Mouse (Mus musculus): ENCODE results near the gene Ubap1. TPM values are rescaled to one million over a fixed set of nuclear protein-coding genes. Genes with fewer than 3 reads are reported as not detected.

Ubap1 gene
- polyA plus RNA-seq, 1 experiment, result 24.0 TPM

DNA sequence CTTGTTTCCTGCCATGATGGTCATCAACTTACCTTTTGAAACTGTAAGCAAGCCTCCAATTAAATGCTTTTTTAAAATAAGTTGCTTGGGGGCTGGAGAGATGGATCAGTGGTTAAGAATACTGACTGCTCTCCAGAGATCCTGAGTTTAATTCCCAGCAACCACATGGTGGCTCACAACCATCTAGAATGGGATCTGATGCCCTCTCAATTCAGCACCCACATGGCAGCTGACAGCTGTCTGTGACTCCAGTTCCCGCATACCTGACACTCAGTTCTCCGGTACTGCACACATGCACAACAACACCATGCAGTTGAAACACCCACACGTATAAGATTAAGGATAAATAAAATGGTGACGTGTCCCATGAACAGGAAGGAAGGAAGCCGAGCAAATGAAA lies 30.5 kb upstream of the Ubap1 start:
- H3K4me1 ChIP-seq (ENCODE audit: control insufficient read depth, insufficient read depth, low read length), result peaks cover under 1% of the 10 kb centered on the region; the same call in 1 of the 2 replicates
- no peak for DNase-seq
- no peak for TF ChIP-seq CTCF (IDR thresholded peaks at IDR 0.05; ENCODE audit: insufficient read depth, low read length)
- TF ChIP-seq POLR2A (IDR thresholded peaks at IDR 0.05; ENCODE audit: borderline replicate concordance, extremely low read depth, low read depth, low read length), result no peak
- 47% methylated on average over 5 of the region's 5 CpGs for WGBS
- no peak overlapping the region for H3K4me3 ChIP-seq (replicated peaks; ENCODE audit: extremely low read depth, low read depth, low read length)

DNA sequence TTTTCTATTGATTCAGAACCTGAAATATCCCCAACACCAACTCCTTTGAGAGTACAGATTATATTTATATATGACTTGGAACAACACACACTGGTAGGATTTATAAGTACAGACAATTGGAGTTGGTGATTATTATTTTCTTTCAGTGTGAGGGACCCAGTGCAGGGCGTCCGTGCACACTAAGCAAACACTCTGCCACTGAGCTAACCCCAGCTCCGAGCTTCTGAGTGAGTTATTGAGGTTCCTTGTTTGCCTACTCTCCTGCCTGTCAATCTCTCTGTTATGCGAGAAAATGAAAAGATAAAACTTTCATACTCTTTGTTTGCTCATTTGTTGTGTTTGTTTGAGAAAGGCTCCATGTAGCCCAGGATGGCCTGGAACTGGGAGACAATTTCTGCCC lies 27.8 kb upstream of the Ubap1 start:
- H3K4me1 ChIP-seq (ENCODE audit: control insufficient read depth, insufficient read depth, low read length), result no peaks in the 10 kb centered on the region
- no peak overlapping the region for H3K4me3 ChIP-seq (replicated peaks; ENCODE audit: extremely low read depth, low read depth, low read length)
- no peak for DNase-seq
- WGBS, result 54% methylated on average over 4 of the region's 4 CpGs
- no peak for TF ChIP-seq CTCF (IDR thresholded peaks at IDR 0.05; ENCODE audit: insufficient read depth, low read length)
- no peak for TF ChIP-seq POLR2A (IDR thresholded peaks at IDR 0.05; ENCODE audit: borderline replicate concordance, extremely low read depth, low read depth, low read length)

DNA sequence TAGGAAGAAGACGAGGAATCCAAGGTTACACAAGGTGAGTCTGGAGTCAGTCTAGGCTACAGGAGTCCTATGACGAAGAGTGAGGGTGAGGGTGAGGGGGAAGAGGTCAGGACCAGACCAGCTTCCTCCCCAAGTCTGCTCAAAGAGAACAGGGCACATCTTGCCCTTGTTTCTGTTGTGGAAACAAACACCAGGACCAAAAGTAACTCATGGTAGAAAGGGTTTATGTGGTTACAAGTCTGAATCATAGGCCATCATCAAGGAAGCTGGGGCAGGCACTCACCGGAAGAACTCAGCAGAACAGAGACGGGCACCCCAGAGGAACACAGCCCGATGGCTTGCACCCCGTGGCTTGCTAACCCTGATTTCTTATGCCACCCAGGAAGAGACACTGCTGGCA lies 21.9 kb upstream of the Ubap1 start:
- 86% methylated on average over 6 of the region's 6 CpGs for WGBS
- Histone ChIP-seq H3K4me1 (ENCODE audit: control insufficient read depth, insufficient read depth, low read length) (no peaks in the 10 kb centered on the region), H3K4me3 (replicated peaks; ENCODE audit: extremely low read depth, low read depth, low read length) (no peak overlapping the region)
- no peak for TF ChIP-seq POLR2A (IDR thresholded peaks at IDR 0.05; ENCODE audit: borderline replicate concordance, extremely low read depth, low read depth, low read length)
- no peak for TF ChIP-seq CTCF (IDR thresholded peaks at IDR 0.05; ENCODE audit: insufficient read depth, low read length)
- no peak for DNase-seq

DNA sequence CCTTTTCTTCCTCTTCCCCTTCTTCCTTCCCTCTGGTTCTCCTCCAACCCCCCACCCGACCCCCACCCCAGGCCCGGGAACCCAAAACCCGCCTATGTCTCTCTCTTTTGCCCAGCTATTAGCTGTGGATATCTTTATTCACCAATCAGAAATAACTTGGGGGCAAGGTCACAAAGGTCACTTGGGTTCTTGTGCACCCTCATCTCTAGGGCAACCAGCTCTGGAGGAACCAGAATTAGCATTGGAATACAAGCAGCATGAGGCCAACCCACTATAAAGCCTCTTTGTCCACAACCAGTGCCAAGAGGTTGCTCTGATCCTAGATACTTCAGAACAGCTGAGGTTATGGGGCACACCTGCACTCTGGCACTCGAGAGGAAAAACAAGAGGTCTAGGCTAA lies 19.3 kb upstream of the Ubap1 start:
- Histone ChIP-seq H3K4me1 (ENCODE audit: control insufficient read depth, insufficient read depth, low read length) (no peaks in the 10 kb centered on the region), H3K4me3 (replicated peaks; ENCODE audit: extremely low read depth, low read depth, low read length) (no peak overlapping the region)
- 65% methylated on average over 4 of the region's 4 CpGs for WGBS
- TF ChIP-seq POLR2A (IDR thresholded peaks at IDR 0.05; ENCODE audit: borderline replicate concordance, extremely low read depth, low read depth, low read length) (no peak), CTCF (IDR thresholded peaks at IDR 0.05; ENCODE audit: insufficient read depth, low read length) (no peak)
- DNase-seq, result no peak

DNA sequence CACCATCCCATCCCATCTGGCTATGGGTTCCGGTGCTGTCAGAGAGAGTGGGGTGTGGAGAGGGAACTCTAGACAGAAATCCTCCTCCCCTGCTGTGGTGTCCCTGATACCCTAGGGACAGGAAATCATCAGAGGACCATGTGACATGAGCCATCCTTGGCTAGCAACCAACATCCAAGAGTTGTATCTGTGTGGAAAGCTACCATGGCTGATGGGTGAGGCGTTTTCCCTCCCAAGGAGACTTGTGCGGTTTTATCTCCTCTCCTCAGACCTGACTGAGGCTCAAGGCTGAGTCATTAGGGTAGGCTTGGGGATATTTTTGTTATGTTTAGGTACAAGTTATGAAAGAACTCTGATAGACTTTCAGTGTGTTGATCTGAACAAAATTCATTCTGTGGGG lies 17.7 kb upstream of the Ubap1 start:
- TF ChIP-seq POLR2A (IDR thresholded peaks at IDR 0.05; ENCODE audit: borderline replicate concordance, extremely low read depth, low read depth, low read length) (no peak), CTCF (IDR thresholded peaks at IDR 0.05; ENCODE audit: insufficient read depth, low read length) (no peak)
- 55% methylated on average over 3 of the region's 3 CpGs for WGBS
- Histone ChIP-seq H3K4me3 (replicated peaks; ENCODE audit: extremely low read depth, low read depth, low read length) (no peak overlapping the region), H3K4me1 (ENCODE audit: control insufficient read depth, insufficient read depth, low read length) (no peaks in the 10 kb centered on the region)
- no peak for DNase-seq

DNA sequence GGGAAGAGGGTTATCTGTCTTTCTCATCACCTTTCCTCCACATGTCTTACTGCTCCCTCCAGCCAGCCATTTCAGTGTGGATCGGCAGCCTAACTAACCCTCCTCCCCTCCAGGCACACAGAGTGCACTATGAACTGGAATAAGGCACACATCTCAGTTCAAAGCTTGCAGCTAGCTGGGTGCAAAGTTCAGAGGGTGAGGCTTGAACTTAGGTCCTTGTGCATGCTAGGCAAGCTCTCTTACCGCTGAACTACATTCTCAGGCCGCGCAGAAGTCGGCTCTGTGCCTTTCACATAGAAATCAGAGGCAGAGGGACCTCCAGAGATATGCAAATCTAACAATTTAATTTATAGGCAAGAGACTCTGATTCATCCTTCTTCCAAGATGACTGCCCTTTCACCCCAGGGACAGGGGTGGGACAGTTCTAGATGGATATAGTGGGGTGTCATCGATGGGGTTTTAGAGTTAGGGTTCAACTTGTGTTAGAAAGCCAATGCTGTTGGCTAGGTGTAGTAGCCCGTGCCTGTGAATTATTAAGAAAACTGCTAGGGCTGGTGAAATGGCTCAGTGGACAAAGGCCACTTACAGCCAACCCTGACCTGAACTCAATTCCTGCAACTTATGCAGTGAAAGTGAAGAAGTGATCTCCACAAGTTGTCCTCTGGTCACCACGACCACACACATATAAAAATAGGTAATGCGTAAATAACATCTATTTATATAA lies 16.9 kb upstream of the Ubap1 start:
- TF ChIP-seq CTCF (IDR thresholded peaks at IDR 0.05; ENCODE audit: insufficient read depth, low read length) (no peak), POLR2A (IDR thresholded peaks at IDR 0.05; ENCODE audit: borderline replicate concordance, extremely low read depth, low read depth, low read length) (no peak)
- Histone ChIP-seq H3K4me3 (replicated peaks; ENCODE audit: extremely low read depth, low read depth, low read length) (no peak overlapping the region), H3K4me1 (ENCODE audit: control insufficient read depth, insufficient read depth, low read length) (no peaks in the 10 kb centered on the region)
- 88% methylated on average over 9 of the region's 9 CpGs for WGBS
- no peak for DNase-seq

DNA sequence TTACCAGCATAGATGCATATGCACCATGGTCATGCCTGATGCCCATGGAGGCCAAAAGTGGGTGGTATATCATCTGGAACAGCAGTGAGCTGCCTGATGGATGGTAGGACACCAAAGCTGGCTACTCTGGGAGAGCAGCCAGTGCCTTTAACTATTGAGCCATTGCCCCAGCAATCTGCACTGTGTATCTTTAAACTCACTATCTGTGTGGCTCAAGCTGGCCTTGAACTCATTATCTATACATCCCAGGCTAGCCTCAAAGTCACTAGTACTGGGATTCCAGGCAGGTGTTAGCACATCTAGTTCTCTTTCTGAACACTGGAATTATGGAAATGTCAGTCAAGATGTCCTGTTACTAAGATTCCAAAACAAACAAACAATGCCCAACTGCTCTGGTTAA lies 12.2 kb upstream of the Ubap1 start:
- no peak for DNase-seq
- Histone ChIP-seq H3K4me3 (replicated peaks; ENCODE audit: extremely low read depth, low read depth, low read length) (no peak overlapping the region), H3K4me1 (ENCODE audit: control insufficient read depth, insufficient read depth, low read length) (no peaks in the 10 kb centered on the region)
- TF ChIP-seq POLR2A (IDR thresholded peaks at IDR 0.05; ENCODE audit: borderline replicate concordance, extremely low read depth, low read depth, low read length) (no peak), CTCF (IDR thresholded peaks at IDR 0.05; ENCODE audit: insufficient read depth, low read length) (no peak)

DNA sequence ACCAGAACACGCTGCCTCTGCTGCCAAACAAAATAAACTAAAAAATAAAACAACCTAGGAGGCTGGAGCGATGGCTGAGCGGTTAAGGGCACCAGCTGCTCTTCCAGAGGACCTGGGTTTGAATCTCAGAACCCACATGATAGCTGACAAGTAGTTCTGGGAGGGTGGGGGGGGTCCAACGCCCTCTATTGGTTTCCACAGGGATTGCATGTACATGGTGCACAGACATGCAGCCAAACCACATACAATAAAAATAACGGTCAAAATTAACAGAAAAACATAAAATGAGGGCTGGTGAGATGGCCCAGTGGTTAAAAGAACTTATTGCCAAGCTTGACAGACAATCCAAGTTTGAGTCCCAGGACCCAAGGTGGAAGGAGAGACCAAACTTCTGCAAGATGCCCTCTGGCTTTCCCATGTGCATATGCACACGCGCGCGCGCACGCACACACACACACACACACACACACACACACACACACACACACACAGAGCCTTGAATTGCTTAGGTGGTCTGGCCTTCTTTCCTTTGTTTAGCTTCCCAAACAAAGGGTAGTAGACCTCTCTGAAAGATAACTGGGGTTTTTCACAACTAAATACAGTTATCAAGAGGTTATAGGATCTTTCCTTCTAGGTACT lies 7.8 kb upstream of the Ubap1 start:
- DNase-seq, result no peak
- H3K4me1 ChIP-seq (ENCODE audit: control insufficient read depth, insufficient read depth, low read length), result no peaks in the 10 kb centered on the region
- WGBS, result 73% methylated on average over 11 of the region's 11 CpGs
- TF ChIP-seq CTCF (IDR thresholded peaks at IDR 0.05; ENCODE audit: insufficient read depth, low read length) (no peak), POLR2A (IDR thresholded peaks at IDR 0.05; ENCODE audit: borderline replicate concordance, extremely low read depth, low read depth, low read length) (no peak)
- no peak overlapping the region for H3K4me3 ChIP-seq (replicated peaks; ENCODE audit: extremely low read depth, low read depth, low read length)

DNA sequence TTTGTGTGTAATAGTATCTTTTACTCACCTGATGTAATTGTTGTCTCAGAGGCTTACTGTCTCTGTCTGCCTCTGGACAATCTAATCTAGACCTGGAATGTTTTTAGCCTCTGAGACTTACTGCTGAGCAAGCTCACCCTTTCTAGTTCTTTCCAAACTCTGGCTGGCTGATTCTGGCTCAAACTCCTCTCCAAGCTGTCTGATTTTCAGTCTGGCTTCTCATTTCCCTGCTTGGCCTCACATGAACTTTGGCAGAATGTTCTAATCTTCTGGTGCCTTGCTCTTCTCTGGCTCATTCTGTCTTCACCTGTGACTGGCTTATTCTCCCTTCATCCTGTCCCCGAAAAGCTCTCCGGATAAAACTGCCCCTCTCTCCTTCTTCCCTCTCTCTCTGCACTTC lies 2.8 kb upstream of the Ubap1 start:
- WGBS, result 48% methylated on average over 2 of the region's 2 CpGs
- TF ChIP-seq POLR2A (IDR thresholded peaks at IDR 0.05; ENCODE audit: borderline replicate concordance, extremely low read depth, low read depth, low read length), result no peak
- TF ChIP-seq CTCF (IDR thresholded peaks at IDR 0.05; ENCODE audit: insufficient read depth, low read length), result no peak
- Histone ChIP-seq H3K4me1 (ENCODE audit: control insufficient read depth, insufficient read depth, low read length) (no peaks in the 10 kb centered on the region; the same call in none of the 2 replicates), H3K4me3 (replicated peaks; ENCODE audit: extremely low read depth, low read depth, low read length) (no peak overlapping the region)
- DNase-seq, result no peak

DNA sequence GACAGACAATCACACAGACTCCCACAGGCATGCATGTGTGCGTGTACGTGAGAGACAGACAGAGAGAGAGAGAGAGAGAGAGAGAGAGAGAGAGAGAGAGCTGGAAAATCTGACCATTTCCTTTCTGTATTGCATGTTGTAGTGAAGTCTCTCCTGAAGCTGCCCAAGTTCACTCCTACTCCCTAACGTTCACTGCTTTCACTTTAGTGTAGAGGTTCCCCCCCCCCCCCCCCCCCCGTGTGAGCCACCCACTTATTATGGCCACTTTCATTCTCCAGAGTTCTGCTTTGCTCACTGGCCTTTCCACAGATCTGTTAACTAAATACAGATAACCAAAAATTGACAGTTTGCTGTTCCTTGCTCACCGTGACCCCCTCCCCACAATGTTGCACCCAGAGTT lies 957 bp upstream of the Ubap1 start:
- no peaks in the 10 kb centered on the region; the same call in none of the 2 replicates for H3K4me1 ChIP-seq (ENCODE audit: control insufficient read depth, insufficient read depth, low read length)
- H3K4me3 ChIP-seq (replicated peaks; ENCODE audit: extremely low read depth, low read depth, low read length), result no peak overlapping the region
- no peak for DNase-seq
- 25% methylated on average over 5 of the region's 5 CpGs for WGBS
- no peak for TF ChIP-seq CTCF (IDR thresholded peaks at IDR 0.05; ENCODE audit: insufficient read depth, low read length)
- TF ChIP-seq POLR2A (IDR thresholded peaks at IDR 0.05; ENCODE audit: borderline replicate concordance, extremely low read depth, low read depth, low read length), result no peak
